Comparison of ENCODE assay signal across 8 mouse cellular contexts in the genomic region with DNA sequence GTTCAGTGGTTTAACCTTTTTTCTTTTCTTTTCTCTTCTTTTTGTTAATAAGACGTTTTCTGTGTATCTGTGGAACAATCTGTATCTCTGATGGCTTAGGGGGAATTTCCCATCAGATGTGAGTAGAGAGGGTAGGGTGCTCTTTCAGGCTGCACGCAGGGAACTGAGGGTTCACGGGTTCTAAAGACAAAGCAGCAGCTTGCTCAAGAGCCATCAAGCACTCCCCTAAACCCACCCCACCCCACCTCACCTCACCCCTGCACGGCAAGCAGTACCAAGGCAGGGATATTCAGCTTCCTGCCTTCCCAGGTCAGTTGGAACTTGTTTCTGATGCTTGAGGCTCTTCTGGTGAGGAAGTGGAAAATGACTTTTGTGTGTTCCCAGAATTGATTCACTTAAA. TPM values are rescaled to one million over a fixed set of nuclear protein-coding genes. Genes with fewer than 3 reads are reported as not detected.
A peak's percentile ranks its signal among the peaks of the same experiment; 100 is the strongest.
DNase-seq lines count a peak whose midpoint lies in the region; ATAC-seq and TF ChIP-seq lines count a peak whose summit lies in the region.

No protein-coding gene starts in this region.

- no peak for ATAC-seq in lung, postnatal 0 days
- no peak for ATAC-seq in limb, embryonic 12.5 days (ENCODE audit: insufficient number of reproducible peaks, insufficient read depth, low FRiP score, low TSS enrichment, low read depth)
- no peak for ATAC-seq in stomach, embryonic 14.5 days (ENCODE audit: insufficient number of reproducible peaks, insufficient read depth, low FRiP score, low read depth)

- peak overlapping the region; percentile 60 for H3K4me3 ChIP-seq in lung, postnatal 0 days (ENCODE audit: low read depth, low read length)
- peak overlapping the region; percentile 68 for H3K4me3 ChIP-seq in embryonic facial prominence, embryonic 10.5 days
- H3K4me3 ChIP-seq in limb, embryonic 12.5 days (replicated peaks): peak overlapping the region; percentile 55
- H3K4me3 ChIP-seq in stomach, embryonic 14.5 days (ENCODE audit: low read depth, low read length): peak overlapping the region; percentile 56; the same call in 1 of the 2 replicates

- H3K4me2 ChIP-seq in lung, postnatal 0 days (replicated peaks; ENCODE audit: low read depth, low read length): peak overlapping the region; percentile 83
- peak overlapping the region; percentile 89 for H3K4me2 ChIP-seq in limb, embryonic 12.5 days
- peak overlapping the region; percentile 78 for H3K4me2 ChIP-seq in stomach, embryonic 14.5 days (replicated peaks; ENCODE audit: low read depth, low read length)

- no peak for DNase-seq in lung, postnatal 0 days (ENCODE audit: low spot score)
- DNase-seq in lung, postnatal 36 days: no peak
- DNase-seq in embryonic facial prominence, embryonic 10.5 days (ENCODE audit: low spot score): peak; percentile 34
- DNase-seq in cerebellum, adult 11 months: no peak
- DNase-seq in frontal cortex, postnatal 25 days (ENCODE audit: low spot score in 2 of 2): no peak
- no peak for DNase-seq in urinary bladder, adult 2 months (ENCODE audit: low spot score)

- no peak for TF ChIP-seq CTCF in lung, postnatal 0 days (IDR thresholded peaks at IDR 0.05)

- no peaks in the 10 kb centered on the region for H3K27me3 ChIP-seq in lung, postnatal 0 days (replicated peaks; ENCODE audit: insufficient read depth, low read length)
- peaks cover 36% of the 10 kb centered on the region for H3K27me3 ChIP-seq in embryonic facial prominence, embryonic 10.5 days (replicated peaks; ENCODE audit: low read depth, poor library complexity, severe bottlenecking)
- H3K27me3 ChIP-seq in limb, embryonic 12.5 days: peaks cover 10% of the 10 kb centered on the region; the same call in 1 of the 2 replicates
- H3K27me3 ChIP-seq in stomach, embryonic 14.5 days (ENCODE audit: control insufficient read depth, insufficient read depth, low read length): no peaks in the 10 kb centered on the region

- 4% methylated on average over 4 of the region's 4 CpGs for WGBS in lung, postnatal 0 days
- 9% methylated on average over 4 of the region's 4 CpGs for WGBS in embryonic facial prominence, embryonic 10.5 days
- 22% methylated on average over 4 of the region's 4 CpGs for WGBS in limb, embryonic 12.5 days
- 12% methylated on average over 4 of the region's 4 CpGs for WGBS in stomach, embryonic 14.5 days

- H3K36me3 ChIP-seq in lung, postnatal 0 days (ENCODE audit: insufficient read depth, low read length): no peaks in the 10 kb centered on the region
- no peaks in the 10 kb centered on the region for H3K36me3 ChIP-seq in embryonic facial prominence, embryonic 10.5 days (replicated peaks)
- H3K36me3 ChIP-seq in limb, embryonic 12.5 days: no peaks in the 10 kb centered on the region
- H3K36me3 ChIP-seq in stomach, embryonic 14.5 days (ENCODE audit: control insufficient read depth, insufficient read depth, low read length): no peaks in the 10 kb centered on the region

- H3K9ac ChIP-seq in lung, postnatal 0 days (replicated peaks; ENCODE audit: low read depth): peak overlapping the region; percentile 41; the same call in 1 of the 2 replicates
- H3K9ac ChIP-seq in limb, embryonic 12.5 days (replicated peaks): no peak overlapping the region; the same call in 1 of the 2 replicates
- no peak overlapping the region for H3K9ac ChIP-seq in stomach, embryonic 14.5 days (replicated peaks; ENCODE audit: low read depth, low read length)

- H3K9me3 ChIP-seq in lung, postnatal 0 days (ENCODE audit: low read length): no peaks in the 10 kb centered on the region
- H3K9me3 ChIP-seq in embryonic facial prominence, embryonic 10.5 days: no peaks in the 10 kb centered on the region; the same call in 1 of the 2 replicates
- H3K9me3 ChIP-seq in limb, embryonic 12.5 days: no peaks in the 10 kb centered on the region
- H3K9me3 ChIP-seq in stomach, embryonic 14.5 days (ENCODE audit: control insufficient read depth, low read depth, low read length): no peaks in the 10 kb centered on the region

- peak overlapping the region; percentile 72; the same call in 1 of the 2 replicates for H3K27ac ChIP-seq in lung, postnatal 0 days (ENCODE audit: low read length)
- no peak overlapping the region for H3K27ac ChIP-seq in embryonic facial prominence, embryonic 10.5 days (replicated peaks)
- no peak overlapping the region for H3K27ac ChIP-seq in limb, embryonic 12.5 days
- no peak overlapping the region for H3K27ac ChIP-seq in stomach, embryonic 14.5 days (ENCODE audit: low read length)

- no peaks in the 10 kb centered on the region; the same call in 1 of the 2 replicates for H3K4me1 ChIP-seq in lung, postnatal 0 days (ENCODE audit: insufficient read depth, low read depth, low read length)
- H3K4me1 ChIP-seq in embryonic facial prominence, embryonic 10.5 days: peaks cover 25% of the 10 kb centered on the region
- peaks cover 13% of the 10 kb centered on the region for H3K4me1 ChIP-seq in limb, embryonic 12.5 days (replicated peaks)
- H3K4me1 ChIP-seq in stomach, embryonic 14.5 days (ENCODE audit: control insufficient read depth, insufficient read depth, low read length): no peaks in the 10 kb centered on the region

- TF ChIP-seq EP300 in lung, postnatal 0 days (IDR thresholded peaks at IDR 0.05): no peak

RNA-seq across cellular contexts. Expression of gene Gsap, which starts 0.8 kb away (rescaled TPM):
- 44.6 and 44.9 TPM in 2 replicates for polyA plus RNA-seq in lung, postnatal 0 days (2015; fragmentation: Nextera tagmentation; extraction: Ambion mirVana)
- polyA plus RNA-seq in embryonic facial prominence, embryonic 10.5 days (2016; fragmentation: Nextera tagmentation; extraction: Ambion mirVana): 0.85 and 1.5 TPM in 2 replicates
- polyA plus RNA-seq in limb, embryonic 12.5 days (2016; fragmentation: Nextera tagmentation; extraction: Ambion mirVana): 3.8 and 4.9 TPM in 2 replicates
- 1.8 and 2.6 TPM in 2 replicates for polyA plus RNA-seq in stomach, embryonic 14.5 days (2014; fragmentation: Nextera tagmentation; extraction: Ambion mirVana)
- polyA plus RNA-seq in urinary bladder, adult 2 months (2012; rRNA removed): 3.4 and 3.7 TPM in 2 replicates
